Mouse (Mus musculus) lung, postnatal 0 days (tissue): ENCODE results near the gene Creb3l1.

Experiments
- CTCF ChIP-seq: IDR thresholded peaks from 2 replicates; pipeline ENCODE4 v1.5.1; 2016; ENCODE audit warnings: antibody characterized with exemption, mild to moderate bottlenecking
- EP300 ChIP-seq: IDR thresholded peaks from 2 replicates; pipeline ENCODE4 v1.6.1; 2016; ENCODE audit warnings: antibody characterized with exemption, mild to moderate bottlenecking, control low read depth

DNA sequence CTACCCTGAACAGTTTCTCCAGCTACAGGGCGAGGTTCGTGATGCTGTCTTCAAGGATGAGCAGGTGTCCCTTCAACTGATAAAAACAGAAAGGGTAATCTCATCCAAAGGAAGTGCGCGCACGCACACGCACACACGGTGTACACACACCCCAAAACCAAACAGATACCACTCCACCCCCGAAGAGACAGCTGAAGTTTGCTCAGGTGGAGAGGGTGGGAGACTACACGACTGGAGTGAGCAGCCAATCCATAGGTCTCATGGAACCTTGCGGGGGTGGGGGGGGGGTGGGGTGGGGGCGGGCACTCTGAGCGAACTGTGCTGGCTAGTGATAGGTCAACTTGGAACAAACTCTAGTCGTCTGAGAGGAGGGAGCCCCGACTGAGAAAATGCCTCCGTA, 17.2 kb upstream of the Creb3l1 start:
- no peak for TF ChIP-seq CTCF
- TF ChIP-seq EP300, result no peak
